Mouse (Mus musculus) midbrain, embryonic 14.5 days (tissue): ENCODE data around the gene Ttc9. TPM values are rescaled to one million over a fixed set of nuclear protein-coding genes. Genes with fewer than 3 reads are reported as not detected.

Source experiments
- ATAC-seq: fragments of 200-750 bp; cut with Nextera tagmentation; 2 replicates; pipeline ENCODE4 v1.8.0; 2017; ENCODE audit warnings: moderate number of reproducible peaks, moderate library complexity; ENCODE audit not compliant: low FRiP score, low TSS enrichment
- DNase-seq: peaks from one replicate; pipeline ENCODE4 v3.0.0-alpha.2; 2015
- H3K27ac ChIP-seq: fragments of 300-500 bp; sonication (generic); replicated peaks from 2 replicates; pipeline ENCODE4 v1.5.1; 2014; ENCODE audit warnings: mild to moderate bottlenecking, low read depth, low read length, moderate library complexity
- H3K27me3 ChIP-seq: fragments of 300-500 bp; sonication (generic); 2 replicates; pipeline ENCODE4 v1.6.1; 2014; ENCODE audit warnings: low read length, control low read depth, mixed read lengths; ENCODE audit not compliant: control insufficient read depth, insufficient read depth
- H3K36me3 ChIP-seq: fragments of 300-500 bp; sonication (generic); 2 replicates; pipeline ENCODE4 v1.6.1; 2014; ENCODE audit warnings: low read length, control low read depth; ENCODE audit not compliant: control insufficient read depth, insufficient read depth
- H3K4me1 ChIP-seq: fragments of 300-500 bp; sonication (generic); 2 replicates; pipeline ENCODE4 v1.6.1; 2014; ENCODE audit warnings: mild to moderate bottlenecking, antibody characterized with exemption, low read length, control low read depth; ENCODE audit not compliant: control insufficient read depth, insufficient read depth
- H3K4me2 ChIP-seq: fragments of 300-500 bp; sonication (generic); 2 replicates; pipeline ENCODE4 v1.6.1; 2014; ENCODE audit warnings: mild to moderate bottlenecking, low read length, moderate library complexity
- H3K4me3 ChIP-seq: fragments of 300-500 bp; sonication (generic); replicated peaks from 2 replicates; pipeline ENCODE4 v1.5.1; 2014; ENCODE audit warnings: low read depth, low read length
- H3K9ac ChIP-seq: fragments of 300-500 bp; sonication (generic); replicated peaks from 2 replicates; pipeline ENCODE4 v1.6.1; 2014; ENCODE audit warnings: mild to moderate bottlenecking, low read length, moderate library complexity
- H3K9me3 ChIP-seq: fragments of 300-500 bp; sonication (generic); 2 replicates; pipeline ENCODE4 v1.6.1; 2016; ENCODE audit warnings: low read length, control low read depth, mixed read lengths; ENCODE audit not compliant: control insufficient read depth
- WGBS: fragments of 180-500 bp; shearing (Covaris S2); extraction: QIAGEN DNeasy Blood & Tissue Kit; methylation state at CpG from one replicate; pipeline ENCODE4 v1.1.7; 2014; 5-methylcytosine and 5-hydroxymethylcytosine counted together
- polyA plus RNA-seq: library from polyadenylated mRNA; unstranded; fragments of >200 nt; fragmentation: Nextera tagmentation; extraction: Ambion mirVana; gene quantifications from 2 replicates; pipeline ENCODE4 v1.2.1, GENCODE M21; 2014

The Ttc9 gene
- polyA plus RNA-seq, 1 experiment from 2014 or later = 10.7 TPM

DNA sequence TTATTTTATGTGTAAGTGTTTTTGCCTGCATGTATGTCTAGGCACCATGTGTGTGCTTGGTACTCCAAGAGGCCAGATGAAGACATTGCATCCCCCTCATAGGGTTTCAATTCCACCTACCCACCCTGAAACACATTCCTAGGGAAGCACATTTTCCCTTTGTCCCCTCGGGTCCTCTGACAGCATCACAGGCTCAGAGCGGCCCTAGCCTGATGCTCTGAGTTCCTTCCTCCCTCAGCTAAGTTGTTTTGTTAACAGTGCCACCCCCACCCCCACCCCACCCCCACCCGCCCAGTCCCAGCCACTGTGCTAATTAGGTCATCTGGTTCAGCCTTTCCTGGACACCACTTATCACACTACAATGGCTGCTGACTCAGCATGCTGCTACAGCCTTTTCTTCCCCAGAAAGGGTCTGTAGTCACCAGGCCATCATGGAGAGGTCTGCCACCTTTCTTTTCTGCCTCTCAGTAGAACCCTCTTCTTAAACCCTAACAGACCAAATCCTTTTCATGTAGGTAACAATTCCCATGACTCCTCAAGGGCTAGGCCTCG lies 58.5 kb downstream of the Ttc9 start:
- H3K27ac ChIP-seq = no peak overlapping the region
- no peaks in the 10 kb centered on the region for H3K36me3 ChIP-seq
- no peak overlapping the region for H3K9ac ChIP-seq
- no peak overlapping the region for H3K4me2 ChIP-seq
- H3K27me3 ChIP-seq = no peaks in the 10 kb centered on the region
- ATAC-seq (no peak), DNase-seq (no peak)
- H3K4me3 ChIP-seq = no peak overlapping the region
- peaks cover 8% of the 10 kb centered on the region for H3K4me1 ChIP-seq
- no peaks in the 10 kb centered on the region for H3K9me3 ChIP-seq
- 55% methylated on average over 4 of the region's 4 CpGs for WGBS

GRCm38 (mm10) chr12:81690111-81690510 lies 59.1 kb downstream of the Ttc9 start:
- peaks cover 8% of the 10 kb centered on the region for H3K4me1 ChIP-seq
- no peaks in the 10 kb centered on the region for H3K27me3 ChIP-seq
- H3K27ac ChIP-seq = no peak overlapping the region
- H3K9me3 ChIP-seq = no peaks in the 10 kb centered on the region
- DNase-seq (no peak), ATAC-seq (no peak)
- WGBS = 93% methylated on average over 15 of the region's 15 CpGs
- no peak overlapping the region for H3K9ac ChIP-seq
- H3K36me3 ChIP-seq = no peaks in the 10 kb centered on the region
- H3K4me3 ChIP-seq = no peak overlapping the region
- no peak overlapping the region for H3K4me2 ChIP-seq

DNA sequence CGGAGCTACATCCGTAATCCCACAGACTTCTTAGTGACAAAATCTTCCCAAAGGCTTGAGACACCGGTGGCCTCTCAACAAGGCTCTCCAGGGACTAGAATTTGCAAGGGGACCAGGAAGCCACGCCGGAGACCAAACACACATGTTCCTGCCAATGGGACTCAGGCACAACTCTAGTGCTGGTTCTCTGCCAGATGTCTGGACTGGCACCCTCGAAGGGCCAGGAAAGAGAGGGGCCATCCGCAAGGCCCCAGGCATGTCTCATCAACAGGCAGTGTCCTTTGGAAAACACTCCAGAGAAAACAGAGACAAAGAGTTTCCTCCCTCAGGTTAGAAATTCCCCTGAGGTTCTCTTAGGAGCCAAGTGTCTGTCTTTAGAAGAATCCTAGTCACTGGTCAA lies 59.7 kb downstream of the Ttc9 start:
- 84% methylated on average over 7 of the region's 7 CpGs for WGBS
- no peaks in the 10 kb centered on the region for H3K36me3 ChIP-seq
- H3K9ac ChIP-seq = no peak overlapping the region
- no peak overlapping the region for H3K4me2 ChIP-seq
- no peak for ATAC-seq
- H3K27ac ChIP-seq = no peak overlapping the region
- no peaks in the 10 kb centered on the region for H3K27me3 ChIP-seq
- peaks cover 8% of the 10 kb centered on the region for H3K4me1 ChIP-seq
- no peak overlapping the region for H3K4me3 ChIP-seq
- no peaks in the 10 kb centered on the region for H3K9me3 ChIP-seq
- no peak for DNase-seq

DNA sequence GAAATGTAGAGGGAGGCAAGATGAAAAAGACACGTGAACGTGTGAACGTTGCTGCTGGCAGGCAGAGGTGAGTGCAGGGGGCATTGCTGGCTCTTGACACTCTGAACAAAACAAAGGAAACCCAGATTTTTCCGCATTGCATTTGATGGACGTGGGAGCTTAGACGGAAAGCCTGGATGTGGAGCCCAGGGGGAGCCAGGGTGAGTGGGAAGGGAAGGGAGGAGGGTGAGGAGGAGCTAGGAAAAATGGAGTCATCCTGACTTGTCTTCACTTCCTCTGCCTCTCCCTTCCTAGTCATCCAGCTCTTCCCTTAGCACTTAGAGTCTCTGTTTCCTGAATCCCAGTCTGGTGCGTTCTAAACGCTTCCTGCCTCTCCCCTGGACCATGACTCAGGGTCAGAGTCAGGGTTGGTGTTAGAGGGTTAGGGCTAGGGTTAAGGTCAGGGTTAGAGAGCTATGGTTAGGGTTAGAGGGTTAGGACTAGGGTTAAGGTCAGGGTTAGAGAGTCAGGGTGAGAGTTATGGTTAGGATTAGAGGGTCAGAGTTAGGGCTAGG lies 60.2 kb downstream of the Ttc9 start:
- DNase-seq (no peak), ATAC-seq (no peak)
- Histone ChIP-seq H3K27me3 (no peaks in the 10 kb centered on the region), H3K4me2 (no peak overlapping the region), H3K27ac (no peak overlapping the region), H3K9ac (no peak overlapping the region), H3K36me3 (no peaks in the 10 kb centered on the region), H3K9me3 (no peaks in the 10 kb centered on the region), H3K4me1 (peaks cover 3% of the 10 kb centered on the region), H3K4me3 (no peak overlapping the region)
- WGBS = 43% methylated on average over 8 of the region's 8 CpGs

GRCm38 (mm10) chr12:81698011-81698410 lies 67.0 kb downstream of the Ttc9 start:
- no peak overlapping the region for H3K4me3 ChIP-seq
- no peak for DNase-seq

DNA sequence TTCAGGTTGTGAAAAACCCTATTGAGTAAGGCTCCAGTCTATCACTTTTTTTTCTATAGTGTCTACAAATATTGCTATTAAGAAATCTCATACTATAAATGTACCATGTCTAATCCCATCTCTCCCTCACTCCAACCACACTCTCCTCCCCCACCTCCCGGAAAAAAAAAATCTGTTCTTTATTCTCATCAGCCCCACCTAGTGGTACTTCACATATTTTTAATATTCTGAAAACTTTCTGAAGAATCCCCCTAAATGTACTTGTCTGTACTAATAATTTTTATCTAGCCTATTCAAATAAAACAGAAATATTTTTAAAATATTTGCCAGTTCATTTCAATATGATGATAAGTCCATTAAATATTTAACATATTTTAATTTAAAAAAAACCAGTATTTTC lies 71.9 kb downstream of the Ttc9 start:
- no peak for ATAC-seq
- H3K4me3 ChIP-seq = no peak overlapping the region
- 0 out of 2 replicates have a peak, but pooled peaks cover 4% of the 10 kb centered on the region for H3K4me1 ChIP-seq
- no peak overlapping the region for H3K9ac ChIP-seq
- no peaks in the 10 kb centered on the region for H3K9me3 ChIP-seq
- no peak overlapping the region for H3K4me2 ChIP-seq
- H3K27me3 ChIP-seq = no peaks in the 10 kb centered on the region
- DNase-seq = peak; percentile 87
- no peaks in the 10 kb centered on the region for H3K36me3 ChIP-seq
- no peak overlapping the region for H3K27ac ChIP-seq
- WGBS = 4% methylated on average over 1 of the region's 1 CpGs

More at GRCm38 (mm10) chr12:81698011-81698410, 67.0 kb downstream of the Ttc9 start:
- ATAC-seq = no peak
- H3K27ac ChIP-seq = no peak overlapping the region
- no peak overlapping the region for H3K4me2 ChIP-seq
- H3K27me3 ChIP-seq = no peaks in the 10 kb centered on the region
- 94% methylated on average over 4 of the region's 4 CpGs for WGBS
- H3K36me3 ChIP-seq = no peaks in the 10 kb centered on the region
- no peak overlapping the region for H3K9ac ChIP-seq
- 0 out of 2 replicates have a peak, but pooled peaks cover 4% of the 10 kb centered on the region for H3K4me1 ChIP-seq
- H3K9me3 ChIP-seq = no peaks in the 10 kb centered on the region

DNA sequence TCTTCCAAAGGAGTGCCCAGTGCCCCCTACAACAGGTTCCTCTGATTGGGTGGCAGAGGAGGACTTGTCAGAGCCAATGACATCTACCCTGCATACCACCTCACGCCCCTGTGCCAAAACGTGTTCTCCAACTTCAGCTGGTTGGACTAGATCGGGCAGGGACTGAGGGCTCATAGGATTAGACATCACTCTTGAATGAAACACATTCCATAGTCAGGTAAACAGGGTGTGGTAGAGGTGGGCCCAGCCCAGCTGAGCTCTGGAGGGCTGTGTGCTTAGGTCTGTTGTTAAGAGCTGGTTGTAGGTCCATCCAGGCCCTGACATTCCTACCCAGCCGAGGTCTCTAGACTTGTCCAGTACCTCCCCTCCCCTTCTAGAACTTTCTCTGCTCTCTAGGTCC lies 81.6 kb downstream of the Ttc9 start:
- no peak for ATAC-seq
- peaks cover 2% of the 10 kb centered on the region; the same call in 1 of the 2 replicates for H3K4me1 ChIP-seq
- 94% methylated on average over 4 of the region's 4 CpGs for WGBS

More for the DNA sequence above, 81.6 kb downstream of the Ttc9 start:
- H3K4me2 ChIP-seq = no peak overlapping the region
- no peak overlapping the region for H3K27ac ChIP-seq
- no peak for DNase-seq
- no peaks in the 10 kb centered on the region for H3K27me3 ChIP-seq
- H3K9me3 ChIP-seq = no peaks in the 10 kb centered on the region
- H3K9ac ChIP-seq = no peak overlapping the region
- H3K36me3 ChIP-seq = no peaks in the 10 kb centered on the region
- H3K4me3 ChIP-seq = no peak overlapping the region

Other genes starting within 250 kb of the Ttc9 start
- gene Adam4, start 209.3 kb upstream of the Ttc9 start, polyA plus RNA-seq = 0.43 and 0.70 TPM in 2 replicates
- gene Cox16, start 146.1 kb upstream of the Ttc9 start, polyA plus RNA-seq = 132 and 133 TPM in 2 replicates
- 39.6 and 44.9 TPM in 2 replicates for gene Gm20498, start 98.3 kb upstream of the Ttc9 start, polyA plus RNA-seq
- 32.9 and 35.5 TPM in 2 replicates for gene Synj2bp, start 98.3 kb upstream of the Ttc9 start, polyA plus RNA-seq
- 0.74 and 0.99 TPM in 2 replicates for gene Adam21, start 62.8 kb upstream of the Ttc9 start, polyA plus RNA-seq
- gene Med6, start 36.2 kb upstream of the Ttc9 start, polyA plus RNA-seq = 43.9 and 50.7 TPM in 2 replicates
- gene Map3k9, start 149.9 kb downstream of the Ttc9 start, polyA plus RNA-seq = 12.4 TPM in 2 replicates
- gene Pcnx, start 228.8 kb downstream of the Ttc9 start, polyA plus RNA-seq = 9.0 and 16.5 TPM in 2 replicates